Mouse (Mus musculus) stomach, postnatal 0 days (tissue): ENCODE results near the gene BC004004. TPM values are rescaled to one million over a fixed set of nuclear protein-coding genes. Genes with fewer than 3 reads are reported as not detected.
"Not testable (repeated sequence)": the region's sequence is repeated elsewhere in the genome, so short reads cannot be mapped to it uniquely, and the experiment has no call there.

Experiments
- ATAC-seq: fragments of 200-750 bp; cut with Nextera tagmentation; 2 replicates; pipeline ENCODE4 v1.8.0; 2017; ENCODE audit not compliant: low FRiP score, low TSS enrichment
- DNase-seq: peaks from one replicate; pipeline ENCODE4 v3.0.0-alpha.2; 2016; ENCODE audit warnings: low spot score
- H3K27ac ChIP-seq: fragments of 300-500 bp; sonication (generic); replicated peaks from 2 replicates; pipeline ENCODE4 v1.5.1; 2014; ENCODE audit warnings: mild to moderate bottlenecking, control low read depth
- H3K27me3 ChIP-seq: fragments of 300-500 bp; sonication (generic); 2 replicates; pipeline ENCODE4 v1.6.1; 2014; ENCODE audit warnings: low read length; ENCODE audit not compliant: control insufficient read depth, insufficient read depth
- H3K36me3 ChIP-seq: fragments of 300-500 bp; sonication (generic); 2 replicates; pipeline ENCODE4 v1.6.1; 2014; ENCODE audit warnings: low read length, mixed read lengths; ENCODE audit not compliant: control insufficient read depth, insufficient read depth
- H3K4me1 ChIP-seq: fragments of 300-500 bp; sonication (generic); replicated peaks from 2 replicates; pipeline ENCODE4 v1.6.1; 2014; ENCODE audit warnings: antibody characterized with exemption; ENCODE audit not compliant: control insufficient read depth, insufficient read depth
- H3K4me2 ChIP-seq: fragments of 300-500 bp; sonication (generic); replicated peaks from 2 replicates; pipeline ENCODE4 v1.6.1; 2014; ENCODE audit warnings: low read depth, mild to moderate bottlenecking, control low read depth, moderate library complexity
- H3K4me3 ChIP-seq: fragments of 300-500 bp; sonication (generic); 2 replicates; pipeline ENCODE4 v1.5.1; 2014; ENCODE audit warnings: low read depth, low read length, control low read depth
- H3K9ac ChIP-seq: fragments of 300-500 bp; sonication (generic); 2 replicates; pipeline ENCODE4 v1.6.1; 2014; ENCODE audit warnings: mild to moderate bottlenecking, low read length, control low read depth, mixed read lengths
- H3K9me3 ChIP-seq: fragments of 300-500 bp; sonication (generic); 2 replicates; pipeline ENCODE4 v1.6.1; 2016; ENCODE audit warnings: low read length; ENCODE audit not compliant: control insufficient read depth
- CTCF ChIP-seq: IDR thresholded peaks from 2 replicates; pipeline ENCODE4 v1.5.1; 2016; ENCODE audit warnings: antibody characterized with exemption, low read depth, mild to moderate bottlenecking, moderate library complexity
- EP300 ChIP-seq: optimal IDR thresholded peaks from 2 replicates; pipeline ENCODE3; 2016; ENCODE audit warnings: antibody characterized with exemption
- WGBS: fragments of 180-500 bp; shearing (Covaris S2); extraction: QIAGEN DNeasy Blood & Tissue Kit; methylation state at CpG from one replicate; pipeline ENCODE4 v1.1.7; 2014; 5-methylcytosine and 5-hydroxymethylcytosine counted together
- polyA plus RNA-seq: library from polyadenylated mRNA; unstranded; fragments of >200 nt; fragmentation: Nextera tagmentation; extraction: Ambion mirVana; gene quantifications from 2 replicates; pipeline ENCODE4 v1.2.1, GENCODE M21; 2015

Gene BC004004
- polyA plus RNA-seq, 1 experiment from 2014 or later: 97.2 TPM

DNA sequence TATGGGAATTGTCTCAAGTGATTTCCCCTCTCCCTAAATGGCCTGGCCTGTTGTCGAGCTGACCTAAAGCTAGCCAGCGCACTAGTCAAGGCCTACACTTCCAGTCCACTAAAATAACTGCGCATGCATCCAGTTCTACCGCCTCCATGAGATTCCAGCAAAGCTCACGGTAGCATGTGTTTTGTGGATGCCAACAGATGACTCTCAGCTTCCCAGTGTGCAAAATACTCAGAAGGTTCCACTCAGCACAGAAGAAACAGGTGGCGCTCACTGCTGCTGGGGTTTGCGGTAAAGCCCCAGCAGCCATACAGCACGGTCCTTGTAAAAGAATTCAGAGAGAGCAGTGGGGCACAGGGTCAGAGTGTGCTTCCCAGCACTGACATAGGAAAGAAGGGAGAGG lies 43.0 kb downstream of the BC004004 start:
- H3K4me2 ChIP-seq: no peak overlapping the region
- DNase-seq (no peak), ATAC-seq (no peak)
- H3K9ac ChIP-seq: no peak overlapping the region
- H3K36me3 ChIP-seq: no peaks in the 10 kb centered on the region
- H3K27me3 ChIP-seq: no peaks in the 10 kb centered on the region
- H3K9me3 ChIP-seq: no peaks in the 10 kb centered on the region
- TF ChIP-seq EP300: no peak
- TF ChIP-seq CTCF: no peak
- 88% methylated on average over 8 of the region's 8 CpGs for WGBS
- no peak overlapping the region for H3K27ac ChIP-seq
- H3K4me3 ChIP-seq: no peak overlapping the region
- H3K4me1 ChIP-seq: no peaks in the 10 kb centered on the region

- H3K4me2 ChIP-seq: no peak overlapping the region
- no peak overlapping the region for H3K27ac ChIP-seq
- TF ChIP-seq CTCF (no peak), EP300 (no peak)
- H3K27me3 ChIP-seq: no peaks in the 10 kb centered on the region
- no peak overlapping the region for H3K9ac ChIP-seq
- whole genome bisulfite sequencing: 93% methylated on average over 2 of the region's 2 CpGs
- no peaks in the 10 kb centered on the region for H3K36me3 ChIP-seq
- H3K9me3 ChIP-seq: no peaks in the 10 kb centered on the region
- H3K4me3 ChIP-seq: no peak overlapping the region
- ATAC-seq (no peak), DNase-seq (no peak)
- no peaks in the 10 kb centered on the region for H3K4me1 ChIP-seq
Measured at GRCm38 (mm10) chr17:29312082-29312481, 43.5 kb downstream of the BC004004 start.

- Histone ChIP-seq H3K27me3 (no peaks in the 10 kb centered on the region), H3K36me3 (no peaks in the 10 kb centered on the region), H3K9me3 (no peaks in the 10 kb centered on the region), H3K27ac (no peak overlapping the region), H3K9ac (no peak overlapping the region), H3K4me1 (no peaks in the 10 kb centered on the region), H3K4me3 (no peak overlapping the region), H3K4me2 (no peak overlapping the region)
- DNase-seq (no peak), ATAC-seq (no peak)
- TF ChIP-seq EP300 (no peak), CTCF (peak; percentile 49)
Measured at GRCm38 (mm10) chr17:29313300-29313699, 44.7 kb downstream of the BC004004 start.

GRCm38 (mm10) chr17:29315672-29316465 lies 47.3 kb downstream of the BC004004 start:
- 58% methylated on average over 9 of the region's 9 CpGs for WGBS
- no peaks in the 10 kb centered on the region for H3K4me1 ChIP-seq
- H3K36me3 ChIP-seq: no peaks in the 10 kb centered on the region
- H3K9ac ChIP-seq: no peak overlapping the region
- DNase-seq (no peak), ATAC-seq (no peak)
- H3K4me2 ChIP-seq: no peak overlapping the region
- no peaks in the 10 kb centered on the region for H3K9me3 ChIP-seq
- no peaks in the 10 kb centered on the region for H3K27me3 ChIP-seq
- no peak overlapping the region for H3K4me3 ChIP-seq
- no peak for TF ChIP-seq EP300
- TF ChIP-seq CTCF: no peak
- H3K27ac ChIP-seq: no peak overlapping the region

DNA sequence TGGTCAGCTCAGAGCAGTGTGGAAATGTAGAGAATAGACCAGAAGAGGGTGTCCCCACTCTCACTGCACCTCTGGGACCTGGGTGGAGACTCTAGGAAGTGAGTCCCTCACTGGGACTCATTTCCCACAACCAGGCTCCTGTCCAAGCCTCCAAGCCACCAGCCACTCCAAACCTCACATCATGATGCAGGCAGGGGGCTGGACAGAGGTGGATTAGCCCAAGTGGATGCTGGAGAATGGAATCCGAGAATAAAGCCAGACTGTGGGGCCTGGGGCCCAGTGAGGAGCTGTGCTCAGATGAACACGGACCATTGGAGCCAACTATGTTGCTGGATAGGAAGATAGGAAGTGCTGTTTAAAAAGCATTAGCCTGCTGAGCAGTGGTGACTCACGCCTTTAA lies 48.3 kb downstream of the BC004004 start:
- DNase-seq (no peak), ATAC-seq (no peak)
- Histone ChIP-seq H3K9ac (no peak overlapping the region), H3K4me1 (no peaks in the 10 kb centered on the region), H3K36me3 (no peaks in the 10 kb centered on the region), H3K4me2 (no peak overlapping the region), H3K27ac (no peak overlapping the region), H3K4me3 (no peak overlapping the region), H3K9me3 (no peaks in the 10 kb centered on the region), H3K27me3 (no peaks in the 10 kb centered on the region)
- TF ChIP-seq CTCF (no peak), EP300 (no peak)
- 63% methylated on average over 3 of the region's 3 CpGs for WGBS

GRCm38 (mm10) chr17:29317380-29317779 lies 48.8 kb downstream of the BC004004 start, which contains the start of gene Pi16:
Gene Pi16, plus strand, starts transcription at chr17:29317680.
- DNase-seq, H3K36me3 ChIP-seq, H3K4me2 ChIP-seq, H3K27ac ChIP-seq, H3K9ac ChIP-seq, ATAC-seq, H3K27me3 ChIP-seq, H3K4me3 ChIP-seq, H3K4me1 ChIP-seq, H3K9me3 ChIP-seq: not testable (repeated sequence)
- WGBS: 75% methylated on average over 3 of the region's 3 CpGs
